Mouse (Mus musculus): ENCODE data around the gene Samd4b. TPM values are rescaled to one million over a fixed set of nuclear protein-coding genes. Genes with fewer than 3 reads are reported as not detected.

Samd4b gene
- polyA plus RNA-seq, 1 experiment from 2014 or later = 25.8 TPM

GRCm38 (mm10) chr7:28447865-28448820, 149.8 kb downstream of the Samd4b start:
- no peak for ATAC-seq (ENCODE audit: insufficient number of reproducible peaks, insufficient read depth, low FRiP score, low read depth)
- H3K4me1 ChIP-seq (ENCODE audit: control insufficient read depth, insufficient read depth, low read length) = peaks cover 6% of the 10 kb centered on the region; the same call in 1 of the 2 replicates
- no peak overlapping the region for H3K27ac ChIP-seq (ENCODE audit: low read length)
- no peak overlapping the region for H3K9ac ChIP-seq (replicated peaks; ENCODE audit: low read depth, low read length)
- H3K4me2 ChIP-seq (replicated peaks; ENCODE audit: low read depth, low read length) = no peak overlapping the region
- 60% methylated on average over 13 of the region's 13 CpGs for WGBS
- H3K27me3 ChIP-seq (ENCODE audit: control insufficient read depth, insufficient read depth, low read length) = 0 out of 2 replicates have a peak, but pooled peaks cover 3% of the 10 kb centered on the region
- no peak overlapping the region for H3K4me3 ChIP-seq (ENCODE audit: low read depth, low read length)
- no peaks in the 10 kb centered on the region for H3K9me3 ChIP-seq (ENCODE audit: control insufficient read depth, low read depth, low read length)
- no peaks in the 10 kb centered on the region for H3K36me3 ChIP-seq (ENCODE audit: control insufficient read depth, insufficient read depth, low read length)

GRCm38 (mm10) chr7:28447101-28447830, 150.7 kb downstream of the Samd4b start:
- WGBS = 21% methylated on average over 12 of the region's 12 CpGs
- H3K4me1 ChIP-seq (ENCODE audit: control insufficient read depth, insufficient read depth, low read length) = no peaks in the 10 kb centered on the region
- 0 out of 2 replicates have a peak, but pooled peaks cover 3% of the 10 kb centered on the region for H3K27me3 ChIP-seq (ENCODE audit: control insufficient read depth, insufficient read depth, low read length)
- H3K9ac ChIP-seq (replicated peaks; ENCODE audit: low read depth, low read length) = no peak overlapping the region
- no peaks in the 10 kb centered on the region for H3K9me3 ChIP-seq (ENCODE audit: control insufficient read depth, low read depth, low read length)
- H3K4me3 ChIP-seq (ENCODE audit: low read depth, low read length) = no peak overlapping the region
- no peak overlapping the region for H3K4me2 ChIP-seq (replicated peaks; ENCODE audit: low read depth, low read length)
- H3K36me3 ChIP-seq (ENCODE audit: control insufficient read depth, insufficient read depth, low read length) = no peaks in the 10 kb centered on the region
- no peak for ATAC-seq (ENCODE audit: insufficient number of reproducible peaks, insufficient read depth, low FRiP score, low read depth)
- no peak overlapping the region for H3K27ac ChIP-seq (ENCODE audit: low read length)

- H3K36me3 ChIP-seq (ENCODE audit: control insufficient read depth, insufficient read depth, low read length) = no peaks in the 10 kb centered on the region
- ATAC-seq (ENCODE audit: insufficient number of reproducible peaks, insufficient read depth, low FRiP score, low read depth) = no peak
Observed at GRCm38 (mm10) chr7:28446446-28446845, 151.5 kb downstream of the Samd4b start.

GRCm38 (mm10) chr7:28444344-28444974, 153.5 kb downstream of the Samd4b start:
- H3K36me3 ChIP-seq (ENCODE audit: control insufficient read depth, insufficient read depth, low read length) = no peaks in the 10 kb centered on the region
- no peak overlapping the region for H3K27ac ChIP-seq (ENCODE audit: low read length)
- ATAC-seq (ENCODE audit: insufficient number of reproducible peaks, insufficient read depth, low FRiP score, low read depth) = no peak
- H3K9ac ChIP-seq (replicated peaks; ENCODE audit: low read depth, low read length) = no peak overlapping the region
- H3K4me2 ChIP-seq (replicated peaks; ENCODE audit: low read depth, low read length) = no peak overlapping the region
- H3K4me1 ChIP-seq (ENCODE audit: control insufficient read depth, insufficient read depth, low read length) = no peaks in the 10 kb centered on the region
- H3K4me3 ChIP-seq (ENCODE audit: low read depth, low read length) = no peak overlapping the region
- no peaks in the 10 kb centered on the region for H3K9me3 ChIP-seq (ENCODE audit: control insufficient read depth, low read depth, low read length)
- H3K27me3 ChIP-seq (ENCODE audit: control insufficient read depth, insufficient read depth, low read length) = 0 out of 2 replicates have a peak, but pooled peaks cover 3% of the 10 kb centered on the region
- WGBS = 79% methylated on average over 13 of the region's 13 CpGs

More at GRCm38 (mm10) chr7:28446446-28446845, 151.5 kb downstream of the Samd4b start:
- H3K4me3 ChIP-seq (ENCODE audit: low read depth, low read length) = no peak overlapping the region
- H3K27me3 ChIP-seq (ENCODE audit: control insufficient read depth, insufficient read depth, low read length) = 0 out of 2 replicates have a peak, but pooled peaks cover 3% of the 10 kb centered on the region
- no peak overlapping the region for H3K4me2 ChIP-seq (replicated peaks; ENCODE audit: low read depth, low read length)
- no peaks in the 10 kb centered on the region for H3K9me3 ChIP-seq (ENCODE audit: control insufficient read depth, low read depth, low read length)
- H3K9ac ChIP-seq (replicated peaks; ENCODE audit: low read depth, low read length) = no peak overlapping the region
- no peaks in the 10 kb centered on the region for H3K4me1 ChIP-seq (ENCODE audit: control insufficient read depth, insufficient read depth, low read length)
- H3K27ac ChIP-seq (ENCODE audit: low read length) = no peak overlapping the region
- WGBS = 6% methylated on average over 12 of the region's 12 CpGs

GRCm38 (mm10) chr7:28442688-28443087, 155.3 kb downstream of the Samd4b start:
- ATAC-seq (ENCODE audit: insufficient number of reproducible peaks, insufficient read depth, low FRiP score, low read depth) = no peak
- 0 out of 2 replicates have a peak, but pooled peaks cover 3% of the 10 kb centered on the region for H3K27me3 ChIP-seq (ENCODE audit: control insufficient read depth, insufficient read depth, low read length)
- no peaks in the 10 kb centered on the region for H3K36me3 ChIP-seq (ENCODE audit: control insufficient read depth, insufficient read depth, low read length)
- H3K27ac ChIP-seq (ENCODE audit: low read length) = no peak overlapping the region
- no peaks in the 10 kb centered on the region for H3K4me1 ChIP-seq (ENCODE audit: control insufficient read depth, insufficient read depth, low read length)
- H3K9ac ChIP-seq (replicated peaks; ENCODE audit: low read depth, low read length) = no peak overlapping the region
- WGBS = 46% methylated on average over 4 of the region's 4 CpGs
- H3K4me2 ChIP-seq (replicated peaks; ENCODE audit: low read depth, low read length) = no peak overlapping the region
- no peak overlapping the region for H3K4me3 ChIP-seq (ENCODE audit: low read depth, low read length)
- no peaks in the 10 kb centered on the region for H3K9me3 ChIP-seq (ENCODE audit: control insufficient read depth, low read depth, low read length)

GRCm38 (mm10) chr7:28441776-28442485, 156.0 kb downstream of the Samd4b start:
- no peak overlapping the region for H3K9ac ChIP-seq (replicated peaks; ENCODE audit: low read depth, low read length)
- H3K4me1 ChIP-seq (ENCODE audit: control insufficient read depth, insufficient read depth, low read length) = no peaks in the 10 kb centered on the region
- 0 out of 2 replicates have a peak, but pooled peaks cover 3% of the 10 kb centered on the region for H3K27me3 ChIP-seq (ENCODE audit: control insufficient read depth, insufficient read depth, low read length)
- H3K27ac ChIP-seq (ENCODE audit: low read length) = no peak overlapping the region
- no peak overlapping the region for H3K4me2 ChIP-seq (replicated peaks; ENCODE audit: low read depth, low read length)
- ATAC-seq (ENCODE audit: insufficient number of reproducible peaks, insufficient read depth, low FRiP score, low read depth) = no peak
- WGBS = 86% methylated on average over 13 of the region's 14 CpGs
- H3K4me3 ChIP-seq (ENCODE audit: low read depth, low read length) = no peak overlapping the region
- H3K9me3 ChIP-seq (ENCODE audit: control insufficient read depth, low read depth, low read length) = no peaks in the 10 kb centered on the region
- H3K36me3 ChIP-seq (ENCODE audit: control insufficient read depth, insufficient read depth, low read length) = no peaks in the 10 kb centered on the region

- no peak overlapping the region for H3K9ac ChIP-seq (replicated peaks; ENCODE audit: low read depth, low read length)
- H3K36me3 ChIP-seq (ENCODE audit: control insufficient read depth, insufficient read depth, low read length) = no peaks in the 10 kb centered on the region
- no peak overlapping the region for H3K4me2 ChIP-seq (replicated peaks; ENCODE audit: low read depth, low read length)
- ATAC-seq (ENCODE audit: insufficient number of reproducible peaks, insufficient read depth, low FRiP score, low read depth) = no peak
- H3K9me3 ChIP-seq (ENCODE audit: control insufficient read depth, low read depth, low read length) = no peaks in the 10 kb centered on the region
- no peak overlapping the region for H3K4me3 ChIP-seq (ENCODE audit: low read depth, low read length)
- H3K4me1 ChIP-seq (ENCODE audit: control insufficient read depth, insufficient read depth, low read length) = no peaks in the 10 kb centered on the region
- no peaks in the 10 kb centered on the region for H3K27me3 ChIP-seq (ENCODE audit: control insufficient read depth, insufficient read depth, low read length)
- H3K27ac ChIP-seq (ENCODE audit: low read length) = no peak overlapping the region
- 52% methylated on average over 2 of the region's 2 CpGs for WGBS
Observed at GRCm38 (mm10) chr7:28440739-28441138, 157.2 kb downstream of the Samd4b start.

Measured in stomach, embryonic 14.5 days (tissue).